Mouse (Mus musculus) forebrain, embryonic 15.5 days (tissue): ENCODE measurements around the gene Rarres2. TPM values are rescaled to one million over a fixed set of nuclear protein-coding genes. Genes with fewer than 3 reads are reported as not detected.

Experiments used
- ATAC-seq: fragments of 200-750 bp; cut with Nextera tagmentation; replicated peaks from 2 replicates; pipeline ENCODE4 v1.8.0; 2017; ENCODE audit warnings: mild to moderate bottlenecking, moderate TSS enrichment, moderate library complexity
- H3K27ac ChIP-seq: fragments of 300-500 bp; sonication (generic); replicated peaks from 2 replicates; pipeline ENCODE4 v1.5.1; 2015; ENCODE audit warnings: mild to moderate bottlenecking, inconsistent platforms
- H3K27me3 ChIP-seq: fragments of 300-500 bp; sonication (generic); 2 replicates; pipeline ENCODE4 v1.6.1; 2015; ENCODE audit warnings: inconsistent platforms
- H3K36me3 ChIP-seq: fragments of 300-500 bp; sonication (generic); 2 replicates; pipeline ENCODE4 v1.6.1; 2015; ENCODE audit warnings: mild to moderate bottlenecking, inconsistent platforms
- H3K4me1 ChIP-seq: fragments of 300-500 bp; sonication (generic); 2 replicates; pipeline ENCODE4 v1.6.1; 2015; ENCODE audit warnings: inconsistent platforms
- H3K4me2 ChIP-seq: fragments of 300-500 bp; sonication (generic); replicated peaks from 2 replicates; pipeline ENCODE4 v1.6.1; 2015; ENCODE audit warnings: mild to moderate bottlenecking, inconsistent platforms
- H3K4me3 ChIP-seq: fragments of 300-500 bp; sonication (generic); 2 replicates; pipeline ENCODE4 v1.5.1; 2015; ENCODE audit warnings: mild to moderate bottlenecking, inconsistent platforms
- H3K9ac ChIP-seq: fragments of 300-500 bp; sonication (generic); replicated peaks from 2 replicates; pipeline ENCODE4 v1.6.1; 2015; ENCODE audit warnings: mild to moderate bottlenecking, inconsistent platforms
- H3K9me3 ChIP-seq: fragments of 300-500 bp; sonication (generic); 2 replicates; pipeline ENCODE4 v1.6.1; 2016; ENCODE audit warnings: inconsistent platforms
- WGBS: fragments of 180-500 bp; shearing (Covaris S2); methylation state at CpG from one replicate; pipeline ENCODE4 v1.1.7; 2015; ENCODE audit warnings: mixed read lengths; 5-methylcytosine and 5-hydroxymethylcytosine counted together
- polyA plus RNA-seq: library from polyadenylated mRNA; unstranded; fragments of >200 nt; fragmentation: Nextera tagmentation; extraction: Ambion mirVana; gene quantifications from 2 replicates; pipeline ENCODE4 v1.2.1, GENCODE M21; 2015

Rarres2 gene
- polyA plus RNA-seq, 1 experiment from 2014 or later, result 3.0 TPM

GRCm38 (mm10) chr6:48596545-48597232 lies 24.1 kb upstream of the Rarres2 start:
- H3K27ac ChIP-seq, result no peak overlapping the region
- WGBS, result 96% methylated on average over 45 of the region's 45 CpGs
- peaks cover 42% of the 10 kb centered on the region for H3K36me3 ChIP-seq
- ATAC-seq, result no peak
- H3K27me3 ChIP-seq, result no peaks in the 10 kb centered on the region
- H3K4me2 ChIP-seq, result no peak overlapping the region
- no peak overlapping the region for H3K9ac ChIP-seq
- H3K4me3 ChIP-seq, result no peak overlapping the region
- H3K9me3 ChIP-seq, result peaks cover 9% of the 10 kb centered on the region; the same call in 1 of the 2 replicates
- H3K4me1 ChIP-seq, result peaks cover 28% of the 10 kb centered on the region

GRCm38 (mm10) chr6:48595278-48595677 lies 22.7 kb upstream of the Rarres2 start:
- Histone ChIP-seq H3K36me3 (peaks cover 42% of the 10 kb centered on the region), H3K4me3 (peak overlapping the region; percentile 62; the same call in 1 of the 2 replicates), H3K9me3 (peaks cover 9% of the 10 kb centered on the region; the same call in 1 of the 2 replicates), H3K4me2 (peak overlapping the region; percentile 61), H3K27me3 (no peaks in the 10 kb centered on the region), H3K9ac (peak overlapping the region; percentile 77; the same call in 1 of the 2 replicates), H3K4me1 (peaks cover 20% of the 10 kb centered on the region), H3K27ac (no peak overlapping the region)
- no peak for ATAC-seq
- 50% methylated on average over 1 of the region's 1 CpGs for WGBS

- peak overlapping the region; percentile 61 for H3K4me2 ChIP-seq
- peak overlapping the region; percentile 77 for H3K9ac ChIP-seq
- peak overlapping the region; percentile 81 for H3K27ac ChIP-seq
- peaks cover 9% of the 10 kb centered on the region; the same call in 1 of the 2 replicates for H3K9me3 ChIP-seq
- peaks cover 20% of the 10 kb centered on the region for H3K4me1 ChIP-seq
- WGBS, result under 1% methylated on average over 40 of the region's 41 CpGs
- H3K27me3 ChIP-seq, result no peaks in the 10 kb centered on the region
- H3K36me3 ChIP-seq, result peaks cover 34% of the 10 kb centered on the region
- H3K4me3 ChIP-seq, result peak overlapping the region; percentile 62
- peak; percentile 78 for ATAC-seq
These were observed 21.6 kb upstream of the Rarres2 start for GRCm38 (mm10) chr6:48594043-48594738.

- 2% methylated on average over 41 of the region's 45 CpGs for WGBS
- Histone ChIP-seq H3K27ac (peak within 1 kb of the TSS; percentile 81), H3K4me1 (peaks cover 20% of the 10 kb centered on the region), H3K27me3 (no peaks in the 10 kb centered on the region), H3K9ac (peak within 1 kb of the TSS; percentile 77), H3K9me3 (peaks cover 9% of the 10 kb centered on the region; the same call in 1 of the 2 replicates), H3K4me3 (peak within 1 kb of the TSS; percentile 62), H3K4me2 (peak within 1 kb of the TSS; percentile 61), H3K36me3 (peaks cover 26% of the 10 kb centered on the region)
- ATAC-seq, result peak; percentile 90
These were observed 20.8 kb upstream of the Rarres2 start, which contains the start of the genes Repin1 and Gm44965 for GRCm38 (mm10) chr6:48593158-48594042. Repin1 (plus strand) TSS chr6:48593883. Gm44965 (plus strand) TSS chr6:48593941.

- Histone ChIP-seq H3K4me3 (no peak overlapping the region), H3K4me1 (peaks cover 20% of the 10 kb centered on the region), H3K36me3 (peaks cover 11% of the 10 kb centered on the region), H3K27me3 (no peaks in the 10 kb centered on the region), H3K27ac (no peak overlapping the region), H3K9ac (no peak overlapping the region), H3K4me2 (no peak overlapping the region), H3K9me3 (peaks cover 8% of the 10 kb centered on the region; the same call in 1 of the 2 replicates)
- WGBS, result 95% methylated on average over 6 of the region's 6 CpGs
- ATAC-seq, result no peak
These were observed 19.3 kb upstream of the Rarres2 start for GRCm38 (mm10) chr6:48591871-48592270.

- WGBS, result 90% methylated on average over 3 of the region's 3 CpGs
These were observed 18.7 kb upstream of the Rarres2 start for GRCm38 (mm10) chr6:48591221-48591845.

GRCm38 (mm10) chr6:48589194-48589750 lies 16.7 kb upstream of the Rarres2 start, which contains the start of gene Gm45021:
Gm45021 (plus strand) TSS chr6:48589610.
- H3K4me1 ChIP-seq, result peaks cover 9% of the 10 kb centered on the region
- H3K36me3 ChIP-seq, result no peaks in the 10 kb centered on the region
- ATAC-seq, result no peak
- no peak within 1 kb of the TSS for H3K4me3 ChIP-seq
- no peaks in the 10 kb centered on the region for H3K27me3 ChIP-seq
- no peak within 1 kb of the TSS for H3K4me2 ChIP-seq
- no peak within 1 kb of the TSS for H3K27ac ChIP-seq
- no peaks in the 10 kb centered on the region for H3K9me3 ChIP-seq
- H3K9ac ChIP-seq, result no peak within 1 kb of the TSS
- 77% methylated on average over 6 of the region's 6 CpGs for WGBS

More at GRCm38 (mm10) chr6:48591221-48591845, 18.7 kb upstream of the Rarres2 start:
- Histone ChIP-seq H3K9me3 (peaks cover 3% of the 10 kb centered on the region; the same call in 1 of the 2 replicates), H3K27me3 (no peaks in the 10 kb centered on the region), H3K4me2 (no peak overlapping the region), H3K4me3 (no peak overlapping the region), H3K27ac (no peak overlapping the region), H3K4me1 (peaks cover 20% of the 10 kb centered on the region), H3K36me3 (peaks cover 6% of the 10 kb centered on the region), H3K9ac (no peak overlapping the region)
- no peak for ATAC-seq

GRCm38 (mm10) chr6:48582037-48582436 lies 9.4 kb upstream of the Rarres2 start:
- no peak overlapping the region for H3K9ac ChIP-seq
- no peaks in the 10 kb centered on the region for H3K4me1 ChIP-seq
- no peaks in the 10 kb centered on the region for H3K36me3 ChIP-seq
- H3K9me3 ChIP-seq, result no peaks in the 10 kb centered on the region
- H3K4me3 ChIP-seq, result no peak overlapping the region
- peak; percentile 23; the same call in 1 of the 2 replicates for ATAC-seq
- no peak overlapping the region for H3K4me2 ChIP-seq
- H3K27ac ChIP-seq, result no peak overlapping the region
- H3K27me3 ChIP-seq, result no peaks in the 10 kb centered on the region
- 73% methylated on average over 3 of the region's 3 CpGs for WGBS

- H3K4me2 ChIP-seq, result no peak overlapping the region
- H3K4me3 ChIP-seq, result no peak overlapping the region
- no peaks in the 10 kb centered on the region for H3K9me3 ChIP-seq
- H3K36me3 ChIP-seq, result no peaks in the 10 kb centered on the region
- no peaks in the 10 kb centered on the region for H3K27me3 ChIP-seq
- no peak overlapping the region for H3K27ac ChIP-seq
- WGBS, result 38% methylated on average over 3 of the region's 3 CpGs
- ATAC-seq, result no peak
- H3K4me1 ChIP-seq, result no peaks in the 10 kb centered on the region
- no peak overlapping the region for H3K9ac ChIP-seq
These were observed 8.7 kb upstream of the Rarres2 start for GRCm38 (mm10) chr6:48581257-48581656.

- ATAC-seq, result no peak
- no peaks in the 10 kb centered on the region for H3K9me3 ChIP-seq
- H3K36me3 ChIP-seq, result no peaks in the 10 kb centered on the region
- no peak overlapping the region for H3K9ac ChIP-seq
- WGBS, result 41% methylated on average over 5 of the region's 5 CpGs
- no peaks in the 10 kb centered on the region for H3K27me3 ChIP-seq
- H3K4me2 ChIP-seq, result no peak overlapping the region
- H3K4me3 ChIP-seq, result no peak overlapping the region
- H3K4me1 ChIP-seq, result no peaks in the 10 kb centered on the region
- no peak overlapping the region for H3K27ac ChIP-seq
These were observed 6.6 kb upstream of the Rarres2 start for GRCm38 (mm10) chr6:48579215-48579648.

- no peaks in the 10 kb centered on the region for H3K27me3 ChIP-seq
- no peak overlapping the region for H3K4me3 ChIP-seq
- ATAC-seq, result no peak
- no peak overlapping the region for H3K27ac ChIP-seq
- no peaks in the 10 kb centered on the region for H3K36me3 ChIP-seq
- no peak overlapping the region for H3K9ac ChIP-seq
- no peaks in the 10 kb centered on the region for H3K4me1 ChIP-seq
- 77% methylated on average over 5 of the region's 5 CpGs for WGBS
- no peaks in the 10 kb centered on the region for H3K9me3 ChIP-seq
- no peak overlapping the region for H3K4me2 ChIP-seq
These were observed 6.1 kb upstream of the Rarres2 start for GRCm38 (mm10) chr6:48578736-48579135.
